Mouse (Mus musculus) hematopoietic stem cell, adult 5-6 weeks (primary cell): ENCODE results near the gene Fbxl18. TPM values are rescaled to one million over a fixed set of nuclear protein-coding genes. Genes with fewer than 3 reads are reported as not detected.

Source experiments
- ATAC-seq, 2 experiments: fragments of 125-278 bp in 1 of 2; replicated peaks in 1 of 2; 2 replicates each; pipeline ENCODE4 v1.8.0; 2016 to 2017; ENCODE audit warnings: inconsistent platforms in 2 of 2, mild to moderate bottlenecking in 2 of 2, moderate number of reproducible peaks in 2 of 2, low read depth in 1 of 2, moderate TSS enrichment in 1 of 2; ENCODE audit not compliant: low FRiP score in 2 of 2, poor library complexity in 2 of 2, severe bottlenecking in 2 of 2, insufficient read depth in 1 of 2, low TSS enrichment in 1 of 2
- total RNA-seq: library from RNA; stranded (forward); fragments of 172-1452, 232-1000 nt; gene quantifications from 2 replicates; pipeline ENCODE4 v1.2.3, GENCODE M21; 2017

Gene Fbxl18
- total RNA-seq, 1 experiment from 2014 or later: 1.8 TPM

DNA sequence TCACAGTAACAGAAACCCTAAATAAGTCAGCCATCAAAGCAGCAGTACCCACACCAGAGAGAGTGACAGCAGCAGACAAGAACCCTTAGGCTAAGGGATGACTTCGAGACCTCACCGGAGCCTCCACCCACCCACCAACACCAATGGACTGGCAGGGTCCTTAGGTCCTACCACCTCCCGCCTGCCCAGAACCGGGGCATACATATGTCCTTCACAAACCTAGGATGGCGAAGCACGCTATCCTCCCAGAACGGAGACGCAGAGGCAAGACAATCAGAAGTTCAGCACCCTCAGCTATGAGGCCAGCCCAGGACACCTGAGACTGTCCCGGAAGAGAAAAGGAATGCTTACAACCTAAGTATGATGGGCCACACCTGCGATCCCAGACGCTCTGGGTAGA is 12.8 kb downstream of the Fbxl18 start:
- no peak for ATAC-seq

GRCm38 (mm10) chr5:142881936-142882335 is 13.3 kb downstream of the Fbxl18 start:
- ATAC-seq: no peak

DNA sequence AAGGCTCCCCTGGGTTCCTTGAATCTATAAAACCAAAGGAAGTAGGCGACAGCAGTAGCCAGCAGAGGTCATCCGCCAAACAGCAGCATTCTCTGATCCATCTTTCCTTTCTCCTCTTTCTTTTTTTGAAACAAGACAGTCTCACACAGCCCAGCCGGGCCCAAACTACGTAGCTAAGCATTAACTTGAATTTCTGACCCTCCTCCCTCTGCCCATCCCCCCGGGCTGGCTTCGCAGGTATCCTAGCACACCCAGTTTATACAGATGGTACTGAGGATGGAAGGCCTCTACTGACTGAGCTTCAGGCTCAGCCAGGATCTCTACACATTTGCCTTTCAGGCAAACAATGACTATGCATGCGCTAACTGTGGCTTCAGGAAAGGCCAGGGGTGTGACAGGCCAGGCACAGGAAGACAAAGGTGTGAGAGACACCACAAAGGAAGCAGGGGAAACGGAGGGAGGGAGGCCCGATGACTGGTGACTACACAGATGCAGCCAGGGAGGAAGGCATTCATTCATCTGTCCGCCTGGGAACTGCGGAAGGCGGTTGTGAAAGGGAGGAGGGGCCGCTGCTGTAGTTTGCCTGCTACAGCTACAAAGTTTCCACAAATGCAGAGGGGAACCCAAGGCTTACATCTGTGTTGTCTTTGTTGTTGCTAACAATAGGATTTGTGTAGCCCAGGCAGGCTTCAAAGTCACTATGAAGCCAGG is 14.3 kb downstream of the Fbxl18 start:
- ATAC-seq: peak; percentile 57 to 74

DNA sequence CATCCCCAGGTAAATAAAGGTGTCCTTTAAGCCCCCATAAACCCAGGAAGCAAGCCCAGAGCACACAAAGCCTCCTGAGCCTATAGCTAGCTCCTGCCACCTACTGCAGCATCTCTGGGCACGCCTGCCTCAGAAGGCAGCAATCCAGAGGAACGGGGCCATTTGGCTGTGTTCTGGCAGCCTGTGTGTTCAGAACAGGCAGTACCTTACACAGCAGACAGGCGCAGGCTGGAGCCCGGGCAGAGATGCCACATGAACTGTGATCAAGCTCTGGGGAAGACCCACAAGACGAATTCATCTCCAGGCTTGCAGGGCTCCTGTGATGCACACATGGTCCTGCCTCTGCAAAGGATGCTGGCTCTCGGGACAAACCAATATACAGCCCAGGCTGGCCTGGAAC is 15.0 kb downstream of the Fbxl18 start:
- no peak for ATAC-seq

- ATAC-seq: peak; percentile 47 to 54; a peak in 2 of 4 replicates
Observed at GRCm38 (mm10) chr5:142879318-142880175, 15.7 kb downstream of the Fbxl18 start.

GRCm38 (mm10) chr5:142878570-142878969 is 16.7 kb downstream of the Fbxl18 start:
- ATAC-seq: no peak

GRCm38 (mm10) chr5:142877337-142878280 is 17.6 kb downstream of the Fbxl18 start:
- ATAC-seq: peak; percentile 33 to 49; a peak in 2 of 4 replicates

- no peak for ATAC-seq
Observed at GRCm38 (mm10) chr5:142876896-142877295, 18.3 kb downstream of the Fbxl18 start.

DNA sequence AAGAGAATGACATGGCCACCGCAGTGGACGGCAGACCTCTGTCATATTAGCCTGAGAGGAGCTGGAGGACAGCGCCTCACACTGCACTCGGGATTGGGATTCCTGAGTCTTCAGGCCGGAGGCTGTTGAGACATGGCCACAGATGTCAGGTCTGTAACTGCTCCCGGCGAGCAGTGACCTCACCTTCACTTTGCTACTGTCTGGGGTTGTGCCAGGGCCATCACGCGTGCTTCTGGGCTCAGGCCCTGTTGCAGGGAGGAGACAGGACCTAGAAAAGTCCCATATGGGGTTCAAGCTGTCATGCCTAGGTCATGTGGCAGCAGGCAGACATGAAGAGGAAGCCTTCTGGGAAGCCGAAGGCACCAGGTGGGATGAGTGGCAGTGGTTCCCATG is 19.7 kb downstream of the Fbxl18 start:
- no peak for ATAC-seq

DNA sequence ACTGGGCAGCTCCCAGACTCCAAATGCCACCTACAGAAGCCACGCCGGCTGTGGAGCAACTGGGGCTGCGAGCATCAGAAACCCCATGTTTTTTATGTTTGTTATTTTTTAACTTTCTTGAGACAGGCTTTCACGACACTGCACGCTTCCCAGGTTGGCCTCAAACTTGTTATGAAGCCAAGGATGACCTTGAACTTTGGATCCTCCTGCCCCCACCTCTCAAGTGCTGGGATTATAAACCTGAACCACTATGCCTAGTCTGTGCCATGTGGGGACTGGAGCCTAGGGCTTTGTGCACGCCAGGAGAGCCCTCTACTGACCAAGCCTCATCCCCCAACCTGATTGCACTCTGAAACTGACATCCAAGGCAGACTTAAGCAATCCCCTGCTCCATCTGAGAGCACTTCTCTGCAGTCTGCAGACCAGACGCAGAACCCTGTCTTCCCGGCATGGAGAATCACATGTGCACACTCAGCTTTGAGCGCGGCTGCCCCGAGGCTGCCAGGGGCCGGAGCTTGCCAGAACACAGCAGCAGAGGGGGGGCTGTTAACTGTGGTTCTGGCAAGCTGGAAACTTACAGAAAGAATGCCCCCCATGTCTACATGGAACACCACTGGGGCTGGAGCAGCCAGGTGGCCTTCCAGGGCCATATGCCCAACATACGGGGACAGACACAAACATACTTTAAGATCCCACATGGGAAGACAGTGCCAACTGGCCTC is 20.3 kb downstream of the Fbxl18 start:
- ATAC-seq: no peak

DNA sequence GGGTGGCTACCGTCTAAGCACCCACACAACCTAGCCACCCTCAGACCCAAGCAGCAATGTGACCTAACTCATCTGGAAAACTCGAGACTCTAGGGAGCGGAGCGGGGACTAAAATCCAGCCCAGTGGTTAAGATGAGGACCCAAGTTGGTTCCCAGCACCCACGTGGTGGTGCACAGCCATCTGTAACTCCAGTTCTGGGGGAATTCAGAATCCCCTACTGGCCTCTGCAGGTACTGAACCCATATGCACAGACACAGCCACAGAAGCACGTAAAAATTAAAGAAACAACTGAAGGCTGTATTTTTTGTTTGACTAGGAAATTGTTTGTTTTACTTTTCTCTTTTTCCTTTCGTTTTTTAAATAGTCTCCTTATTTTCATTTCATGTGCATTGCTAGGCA is 21.5 kb downstream of the Fbxl18 start:
- ATAC-seq: no peak

DNA sequence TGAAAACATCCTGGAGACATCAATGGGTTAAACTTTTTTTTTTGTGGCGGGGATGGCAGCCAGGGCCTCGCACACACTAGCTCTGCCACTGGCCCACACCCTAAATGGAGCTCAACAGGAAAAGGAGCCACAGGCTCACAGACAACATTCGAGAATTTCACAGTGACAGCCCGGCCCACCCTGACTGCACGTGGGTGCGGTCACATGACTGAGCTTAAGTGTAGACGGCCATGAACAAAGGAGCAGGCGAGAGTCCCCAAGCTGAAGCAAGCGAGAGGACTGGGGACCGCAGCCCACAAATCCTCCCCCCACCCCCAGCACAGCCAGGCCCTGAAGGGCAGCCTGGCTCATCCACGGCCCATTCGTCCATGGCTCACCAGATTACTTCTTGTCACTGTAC is 23.5 kb downstream of the Fbxl18 start:
- no peak for ATAC-seq

DNA sequence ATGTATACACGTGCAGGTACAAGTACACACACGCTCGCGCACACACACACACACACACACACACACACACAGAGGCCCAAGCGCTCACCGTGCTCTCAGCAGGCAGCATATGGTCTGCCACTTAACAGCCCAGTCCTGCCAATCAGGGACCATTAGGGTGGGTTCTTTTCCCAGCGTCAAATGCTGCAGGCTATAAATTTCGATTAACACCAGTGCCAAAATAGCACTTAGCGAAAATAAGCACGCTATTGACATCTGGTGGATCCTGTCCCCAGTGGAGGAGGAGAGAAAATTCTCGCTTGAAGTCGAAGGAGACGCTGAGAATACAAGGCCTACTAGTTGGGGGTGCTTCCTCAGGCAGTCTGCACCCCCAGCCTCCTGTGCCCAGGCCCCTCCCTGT is 25.8 kb downstream of the Fbxl18 start:
- no peak for ATAC-seq

- peak; percentile 49 to 51 for ATAC-seq
Observed at GRCm38 (mm10) chr5:142857763-142858229, 37.4 kb downstream of the Fbxl18 start.

DNA sequence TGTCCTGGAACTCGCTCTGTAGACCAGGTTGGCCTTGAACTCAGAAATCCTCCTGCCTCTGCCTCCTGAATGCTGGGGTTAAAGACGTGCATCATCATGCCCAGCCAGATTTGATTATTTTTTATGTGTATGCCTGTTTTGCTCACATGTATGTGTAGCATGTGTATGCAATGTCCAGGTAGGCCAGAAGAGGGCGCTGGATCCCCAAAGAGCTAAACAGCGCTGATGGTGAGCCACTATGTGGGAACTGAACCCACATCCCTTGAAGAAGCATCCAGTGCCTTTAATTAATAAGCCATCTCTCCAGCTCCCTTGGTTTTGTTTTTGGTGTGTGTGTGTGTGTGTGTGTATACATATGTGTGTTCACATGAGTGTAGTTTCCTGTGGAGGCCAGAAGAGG is 38.8 kb downstream of the Fbxl18 start:
- ATAC-seq: no peak

DNA sequence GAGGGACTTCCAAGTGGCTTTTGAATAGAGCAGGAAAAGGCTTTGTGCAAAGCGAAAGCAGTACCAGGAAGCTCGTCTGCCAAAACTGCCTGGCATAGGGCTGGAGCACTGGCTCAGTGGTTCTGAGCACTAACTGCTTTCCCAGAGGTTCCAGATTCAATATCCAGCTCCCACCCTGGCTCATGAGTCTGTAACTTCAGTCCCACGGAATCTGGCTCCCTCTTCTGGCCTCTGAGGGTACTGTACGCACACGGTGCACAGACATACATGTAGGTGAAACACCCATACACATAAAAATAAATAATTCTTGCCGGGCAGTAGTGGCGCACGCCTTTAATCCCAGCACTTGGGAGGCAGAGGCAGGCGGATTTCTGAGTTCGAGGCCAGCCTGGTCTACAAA is 40.3 kb downstream of the Fbxl18 start:
- no peak for ATAC-seq

DNA sequence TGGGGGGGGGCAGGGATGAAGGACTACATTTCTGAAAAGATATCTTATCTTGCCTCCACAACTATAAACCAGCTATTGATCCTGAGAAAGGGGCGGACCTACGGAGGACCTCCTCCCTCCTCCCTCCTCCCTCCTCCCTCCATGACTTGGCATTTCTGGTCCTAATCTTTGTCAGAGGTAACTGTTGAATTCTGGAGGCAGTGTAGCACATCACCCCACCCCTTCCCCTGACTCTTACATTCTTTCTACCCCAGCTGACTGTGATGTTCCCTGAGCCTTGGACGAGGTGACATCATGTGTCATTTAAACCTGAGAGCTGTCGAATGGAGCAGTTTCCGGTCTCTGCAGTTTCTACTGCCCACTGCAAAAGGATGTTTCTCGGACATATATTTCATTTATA is 41.6 kb downstream of the Fbxl18 start:
- ATAC-seq: no peak
